Mouse (Mus musculus): ENCODE measurements at regions not wholly inside any gene's neighbourhood (a gene's known extent, or its start where the extent isn't known, plus 50 kb on each side); places are given as distances from the start of the nearest gene placed in this dataset.

DNA sequence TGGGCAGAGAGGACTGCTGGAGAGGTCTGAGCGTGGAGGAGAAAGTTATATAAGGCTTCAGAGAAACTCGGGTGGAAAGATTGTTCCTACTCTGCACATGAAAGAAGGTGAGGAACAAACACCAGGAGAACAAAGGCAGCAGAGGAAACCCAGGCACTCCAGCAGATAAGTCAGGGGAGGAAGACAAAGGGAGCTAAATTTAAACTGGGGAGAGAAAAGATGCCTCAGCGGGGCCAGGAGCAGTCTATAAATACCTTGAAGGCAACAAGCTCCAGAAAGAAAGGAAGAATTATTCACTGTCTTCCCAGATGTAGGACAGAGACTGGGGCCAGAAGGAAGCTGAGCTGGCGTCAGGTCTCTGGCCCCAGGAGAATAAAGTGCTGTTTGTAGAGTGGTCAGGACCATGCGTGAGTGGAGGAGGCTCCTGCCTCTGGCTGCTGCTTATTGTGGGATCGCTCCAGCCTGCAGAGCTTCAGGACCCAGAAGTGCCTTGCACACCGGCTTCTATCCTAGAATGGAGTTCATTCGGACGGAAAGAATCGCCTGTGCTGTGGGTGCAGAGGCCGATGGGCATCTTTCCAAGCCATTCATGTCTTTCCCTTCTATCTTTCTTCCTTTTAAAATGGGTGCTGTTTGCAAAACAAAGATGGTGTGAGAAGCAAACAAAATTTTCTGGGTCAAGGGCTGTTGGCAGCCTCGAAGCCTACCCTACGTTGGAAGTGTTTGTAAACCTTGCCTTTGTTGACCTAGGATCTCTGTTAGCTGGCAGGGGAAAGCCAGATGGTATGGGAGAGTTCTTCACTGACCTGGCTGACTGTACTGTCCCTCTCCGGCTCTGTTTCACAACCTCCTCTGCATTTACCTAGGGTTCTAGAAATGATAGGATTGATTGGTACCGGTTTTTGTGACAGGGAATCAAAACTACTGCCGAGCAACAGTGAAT, 55.6 kb upstream of the Lrrc55 start:
- no peaks in the 10 kb centered on the region for H3K27me3 ChIP-seq (ENCODE audit: control insufficient read depth, insufficient read depth, low read length)
- ATAC-seq (replicated peaks; ENCODE audit: low FRiP score) = peak; percentile 24; the same call in 1 of the 2 replicates
- no peak overlapping the region for H3K4me2 ChIP-seq (ENCODE audit: low read depth, low read length, severe bottlenecking)
- WGBS = 47% methylated on average over 16 of the region's 16 CpGs
- H3K4me1 ChIP-seq (replicated peaks; ENCODE audit: control insufficient read depth, insufficient read depth, low read length) = no peaks in the 10 kb centered on the region
- no peaks in the 10 kb centered on the region for H3K36me3 ChIP-seq (ENCODE audit: control insufficient read depth, insufficient read depth, low read length)
- no peak for DNase-seq (ENCODE audit: low spot score)
- no peaks in the 10 kb centered on the region for H3K9me3 ChIP-seq (ENCODE audit: control insufficient read depth, low read length)
- no peak overlapping the region for H3K9ac ChIP-seq (ENCODE audit: low read length)
- no peak overlapping the region for H3K27ac ChIP-seq (ENCODE audit: low read depth, low read length)
- H3K4me3 ChIP-seq (ENCODE audit: low read depth, low read length) = no peak overlapping the region

- Histone ChIP-seq H3K9ac (ENCODE audit: low read length) (no peak overlapping the region), H3K27me3 (ENCODE audit: control insufficient read depth, insufficient read depth, low read length) (no peaks in the 10 kb centered on the region), H3K4me3 (ENCODE audit: low read depth, low read length) (no peak overlapping the region), H3K9me3 (ENCODE audit: control insufficient read depth, low read length) (no peaks in the 10 kb centered on the region), H3K36me3 (ENCODE audit: control insufficient read depth, insufficient read depth, low read length) (no peaks in the 10 kb centered on the region), H3K4me2 (ENCODE audit: low read depth, low read length, severe bottlenecking) (no peak overlapping the region), H3K4me1 (replicated peaks; ENCODE audit: control insufficient read depth, insufficient read depth, low read length) (no peaks in the 10 kb centered on the region), H3K27ac (ENCODE audit: low read depth, low read length) (no peak overlapping the region)
- no peak for DNase-seq (ENCODE audit: low spot score)
- no peak for ATAC-seq (replicated peaks; ENCODE audit: low FRiP score)
- 87% methylated on average over 10 of the region's 10 CpGs for WGBS
Observed at GRCm38 (mm10) chr2:85250026-85250560, 53.1 kb upstream of the Lrrc55 start.

Measured in forebrain, embryonic 11.5 days (tissue).